ENCODE assay signal across 13 mouse cellular contexts in the genomic region with DNA sequence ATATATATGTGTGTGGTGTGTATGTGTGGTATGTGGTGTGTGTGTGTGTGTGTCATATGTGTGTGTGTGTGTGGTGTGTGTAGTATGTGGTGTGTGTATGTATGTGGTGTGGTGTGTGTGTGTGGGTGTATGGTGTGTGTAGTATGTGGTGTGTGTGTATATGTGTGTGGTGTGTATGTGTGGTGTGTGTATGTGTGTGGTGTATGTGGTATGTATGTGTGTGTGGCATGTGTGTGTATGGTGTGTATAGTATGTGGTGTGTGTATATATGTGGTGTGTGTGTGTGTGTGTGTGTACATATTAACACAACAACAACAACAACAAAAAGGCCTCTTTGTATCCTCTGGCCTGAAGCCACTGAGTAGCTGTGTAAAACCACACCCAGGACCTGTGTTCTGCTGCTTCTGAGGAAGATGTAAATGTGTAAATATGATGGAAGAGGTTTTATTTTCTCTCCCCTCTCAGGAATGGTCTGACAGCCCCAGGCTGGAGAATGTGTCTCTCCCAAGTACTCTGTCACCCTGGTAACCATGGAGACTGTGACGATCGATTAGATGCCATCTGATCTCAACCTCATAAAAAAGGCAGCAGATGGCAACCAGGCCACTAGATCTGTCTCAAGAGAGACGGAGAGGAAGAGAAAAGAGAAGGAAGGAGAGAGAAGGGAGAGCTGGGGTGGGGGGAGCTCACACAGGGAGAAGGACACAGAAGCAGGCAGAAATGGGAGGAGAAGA. TPM values are rescaled to one million over a fixed set of nuclear protein-coding genes. Genes with fewer than 3 reads are reported as not detected.
A peak's percentile ranks its signal among the peaks of the same experiment; 100 is the strongest.
DNase-seq lines count a peak whose midpoint lies in the region; ATAC-seq lines count a peak whose summit lies in the region.
"Had no signal": no experiment of that assay in that cellular context is flagged by ENCODE, and none has a peak within 500 bp of the region (broad histone marks: within the 10 kb centered on the region; RNA-seq: fewer than 3 reads in every experiment).

No protein-coding gene starts in this region.

- H3K27me3 ChIP-seq in embryonic facial prominence, embryonic 15.5 days, result no peaks in the 10 kb centered on the region
- H3K27me3 ChIP-seq in hindbrain, embryonic 13.5 days, result no peaks in the 10 kb centered on the region

- H3K27ac ChIP-seq in embryonic facial prominence, embryonic 15.5 days (replicated peaks), result no peak overlapping the region
- peak overlapping the region; percentile 87 for H3K27ac ChIP-seq in hindbrain, embryonic 13.5 days
- H3K27ac ChIP-seq: heart, adult 2 months had no signal

- no peaks in the 10 kb centered on the region for H3K36me3 ChIP-seq in embryonic facial prominence, embryonic 15.5 days
- H3K36me3 ChIP-seq in hindbrain, embryonic 13.5 days, result no peaks in the 10 kb centered on the region
- H3K36me3 ChIP-seq: G1E had no signal

- H3K4me2 ChIP-seq in embryonic facial prominence, embryonic 15.5 days (replicated peaks), result no peak overlapping the region
- no peak overlapping the region for H3K4me2 ChIP-seq in hindbrain, embryonic 13.5 days

- WGBS in embryonic facial prominence, embryonic 15.5 days, result 31% methylated on average over 3 of the region's 3 CpGs
- WGBS in hindbrain, embryonic 13.5 days, result 10% methylated on average over 3 of the region's 3 CpGs

- H3K9ac ChIP-seq in embryonic facial prominence, embryonic 15.5 days, result no peak overlapping the region
- no peak overlapping the region for H3K9ac ChIP-seq in hindbrain, embryonic 13.5 days

- peak; percentile 15 for DNase-seq in layer of hippocampus, adult 11-12 months (ENCODE audit: low spot score)
- no peak for DNase-seq in layer of hippocampus, postnatal 25 days (ENCODE audit: extremely low spot score in 1 of 2, low spot score in 1 of 2)
- peak; percentile 57 for DNase-seq in neural tube, embryonic 10.5 days (ENCODE audit: extremely low spot score, low spot score)
- DNase-seq in frontal cortex, postnatal 10 days (ENCODE audit: low spot score in 2 of 2), result no peak
- DNase-seq in testis, postnatal 14 days (ENCODE audit: low spot score), result no peak
- DNase-seq: heart, adult 2 months; right cerebral cortex, adult 18-20 months had no signal

- H3K4me1 ChIP-seq in embryonic facial prominence, embryonic 15.5 days, result no peaks in the 10 kb centered on the region
- H3K4me1 ChIP-seq in hindbrain, embryonic 13.5 days (replicated peaks), result peaks cover 52% of the 10 kb centered on the region

- no peak overlapping the region for H3K4me3 ChIP-seq in embryonic facial prominence, embryonic 15.5 days (replicated peaks)
- no peak overlapping the region for H3K4me3 ChIP-seq in hindbrain, embryonic 13.5 days
- H3K4me3 ChIP-seq: heart, adult 2 months had no signal

- 0 out of 2 replicates have a peak, but pooled peaks have one; percentile 19 for ATAC-seq in embryonic facial prominence, embryonic 15.5 days (ENCODE audit: insufficient number of reproducible peaks, low FRiP score, low TSS enrichment, low read depth)
- ATAC-seq in hindbrain, embryonic 13.5 days (ENCODE audit: low FRiP score), result peak; percentile 79
- no peak for ATAC-seq in megakaryocyte, adult 5-6 weeks (ENCODE audit: poor library complexity, severe bottlenecking)

- H3K9me3 ChIP-seq in embryonic facial prominence, embryonic 15.5 days (replicated peaks), result no peaks in the 10 kb centered on the region
- H3K9me3 ChIP-seq in hindbrain, embryonic 13.5 days, result no peaks in the 10 kb centered on the region
- H3K9me3 ChIP-seq: G1E had no signal

RNA-seq across cellular contexts. Expression of a gene that starts 42.7 kb away (rescaled TPM):
- total RNA-seq in layer of hippocampus, postnatal 25 days (2021), result 1 to 10 TPM; 8.6 to 9.8 TPM
- 6.5 and 7.2 TPM in 2 replicates for polyA plus RNA-seq in embryonic facial prominence, embryonic 15.5 days (2015; fragmentation: Nextera tagmentation; extraction: Ambion mirVana)
- 7.4 and 7.5 TPM in 2 replicates for polyA plus RNA-seq in hindbrain, embryonic 13.5 days (2015; fragmentation: Nextera tagmentation; extraction: Ambion mirVana)
- total RNA-seq in megakaryocyte, adult 5-6 weeks (2015), result 33.2 and 36.1 TPM in 2 replicates
- total RNA-seq in megakaryocyte, adult 5-6 weeks (2017), result 17.2 and 22.8 TPM in 2 replicates
- polyA plus RNA-seq: G1E had no signal

RNA-seq across cellular contexts. Expression of a gene that starts 42.9 kb away (rescaled TPM):
- total RNA-seq in layer of hippocampus, postnatal 25 days (2021), result 1 to 10 TPM; 1.7 to 2.1 TPM
- polyA plus RNA-seq in embryonic facial prominence, embryonic 15.5 days (2015; fragmentation: Nextera tagmentation; extraction: Ambion mirVana), result 4.4 and 5.8 TPM in 2 replicates
- polyA plus RNA-seq in hindbrain, embryonic 13.5 days (2015; fragmentation: Nextera tagmentation; extraction: Ambion mirVana), result 80.8 and 99.8 TPM in 2 replicates
- not detected in 2 replicates for total RNA-seq in megakaryocyte, adult 5-6 weeks (2015)
- total RNA-seq in megakaryocyte, adult 5-6 weeks (2017), result not detected in 2 replicates
- total RNA-seq: heart, adult 2 months; hematopoietic stem cell, adult 5-6 weeks; liver, adult 2 months had no signal
- polyA plus RNA-seq: G1E; heart, adult 2 months; liver, adult 2 months had no signal

Comparison
In these comparisons a context has a peak if more than half of its experiments do, and no peak if none do; other contexts are left out.
1. DNase-seq: peak in layer of hippocampus, adult 11-12 months (single experiment) and neural tube, embryonic 10.5 days (single experiment); none in layer of hippocampus, postnatal 25 days (0 of 2), frontal cortex, postnatal 10 days (0 of 2) and testis, postnatal 14 days (single experiment).